Mouse (Mus musculus): ENCODE measurements around the gene Retn. TPM values are rescaled to one million over a fixed set of nuclear protein-coding genes. Genes with fewer than 3 reads are reported as not detected.

The Retn gene
- total and polyA plus RNA-seq, 2 experiments from 2014 or later = 0.62 TPM; not detected in 1

GRCm38 (mm10) chr8:3652845-3653244 lies 2.7 kb upstream of the Retn start:
- WGBS = 66% methylated on average over 3 of the region's 3 CpGs
- no peak overlapping the region for H3K27ac ChIP-seq (ENCODE audit: low read depth, low read length)
- no peaks in the 10 kb centered on the region for H3K4me1 ChIP-seq (ENCODE audit: insufficient read depth, low read length)
- no peaks in the 10 kb centered on the region for H3K36me3 ChIP-seq (ENCODE audit: insufficient read depth, low read length)
- H3K4me2 ChIP-seq (ENCODE audit: low read depth, low read length, poor library complexity, severe bottlenecking) = no peak overlapping the region
- no peak for TF ChIP-seq CTCF (IDR thresholded peaks at IDR 0.05)
- H3K9me3 ChIP-seq (ENCODE audit: low read length) = no peaks in the 10 kb centered on the region
- no peak overlapping the region for H3K4me3 ChIP-seq (ENCODE audit: low read depth, low read length)
- DNase-seq (ENCODE audit: low spot score) = no peak
- H3K9ac ChIP-seq (replicated peaks; ENCODE audit: low read length, poor library complexity, severe bottlenecking) = no peak overlapping the region
- H3K27me3 ChIP-seq (ENCODE audit: insufficient read depth, low read length) = no peaks in the 10 kb centered on the region
- no peak for ATAC-seq (ENCODE audit: low FRiP score)

GRCm38 (mm10) chr8:3654726-3655508 lies 653 bp upstream of the Retn start:
- DNase-seq (ENCODE audit: low spot score) = no peak
- no peak overlapping the region for H3K9ac ChIP-seq (replicated peaks; ENCODE audit: low read length, poor library complexity, severe bottlenecking)
- no peak overlapping the region for H3K27ac ChIP-seq (ENCODE audit: low read depth, low read length)
- no peaks in the 10 kb centered on the region for H3K27me3 ChIP-seq (ENCODE audit: insufficient read depth, low read length)
- WGBS = 73% methylated on average over 11 of the region's 11 CpGs
- no peaks in the 10 kb centered on the region for H3K36me3 ChIP-seq (ENCODE audit: insufficient read depth, low read length)
- TF ChIP-seq CTCF (IDR thresholded peaks at IDR 0.05) = no peak
- no peak overlapping the region for H3K4me3 ChIP-seq (ENCODE audit: low read depth, low read length)
- H3K4me2 ChIP-seq (ENCODE audit: low read depth, low read length, poor library complexity, severe bottlenecking) = no peak overlapping the region
- ATAC-seq (ENCODE audit: low FRiP score) = no peak
- no peaks in the 10 kb centered on the region for H3K4me1 ChIP-seq (ENCODE audit: insufficient read depth, low read length)
- no peaks in the 10 kb centered on the region for H3K9me3 ChIP-seq (ENCODE audit: low read length)

GRCm38 (mm10) chr8:3656725-3657381 lies 1.3 kb downstream of the Retn start:
- Histone ChIP-seq H3K4me1 (ENCODE audit: insufficient read depth, low read length) (no peaks in the 10 kb centered on the region), H3K9me3 (ENCODE audit: low read length) (no peaks in the 10 kb centered on the region), H3K27ac (ENCODE audit: low read depth, low read length) (no peak overlapping the region), H3K9ac (replicated peaks; ENCODE audit: low read length, poor library complexity, severe bottlenecking) (no peak overlapping the region), H3K36me3 (ENCODE audit: insufficient read depth, low read length) (no peaks in the 10 kb centered on the region), H3K27me3 (ENCODE audit: insufficient read depth, low read length) (no peaks in the 10 kb centered on the region), H3K4me3 (ENCODE audit: low read depth, low read length) (no peak overlapping the region), H3K4me2 (ENCODE audit: low read depth, low read length, poor library complexity, severe bottlenecking) (no peak overlapping the region)
- ATAC-seq (ENCODE audit: low FRiP score) = peak; percentile 79
- peak; percentile 33 for DNase-seq (ENCODE audit: low spot score)
- TF ChIP-seq CTCF (IDR thresholded peaks at IDR 0.05) = no peak
- WGBS = 18% methylated on average over 7 of the region's 7 CpGs

- 83% methylated on average over 8 of the region's 8 CpGs for WGBS
- no peak for ATAC-seq (ENCODE audit: low FRiP score)
- Histone ChIP-seq H3K9ac (replicated peaks; ENCODE audit: low read length, poor library complexity, severe bottlenecking) (no peak overlapping the region), H3K9me3 (ENCODE audit: low read length) (no peaks in the 10 kb centered on the region), H3K27me3 (ENCODE audit: insufficient read depth, low read length) (no peaks in the 10 kb centered on the region), H3K4me2 (ENCODE audit: low read depth, low read length, poor library complexity, severe bottlenecking) (no peak overlapping the region), H3K4me1 (ENCODE audit: insufficient read depth, low read length) (no peaks in the 10 kb centered on the region), H3K36me3 (ENCODE audit: insufficient read depth, low read length) (no peaks in the 10 kb centered on the region), H3K4me3 (ENCODE audit: low read depth, low read length) (no peak overlapping the region), H3K27ac (ENCODE audit: low read depth, low read length) (no peak overlapping the region)
- no peak for TF ChIP-seq CTCF (IDR thresholded peaks at IDR 0.05)
- no peak for DNase-seq (ENCODE audit: low spot score)
Observed at GRCm38 (mm10) chr8:3660889-3661288, 5.3 kb downstream of the Retn start.

GRCm38 (mm10) chr8:3664405-3664804 lies 8.8 kb downstream of the Retn start:
- Histone ChIP-seq H3K27ac (ENCODE audit: low read depth, low read length) (no peak overlapping the region), H3K36me3 (ENCODE audit: insufficient read depth, low read length) (no peaks in the 10 kb centered on the region), H3K27me3 (ENCODE audit: insufficient read depth, low read length) (no peaks in the 10 kb centered on the region), H3K9ac (replicated peaks; ENCODE audit: low read length, poor library complexity, severe bottlenecking) (no peak overlapping the region), H3K4me1 (ENCODE audit: insufficient read depth, low read length) (no peaks in the 10 kb centered on the region), H3K4me3 (ENCODE audit: low read depth, low read length) (no peak overlapping the region), H3K4me2 (ENCODE audit: low read depth, low read length, poor library complexity, severe bottlenecking) (no peak overlapping the region), H3K9me3 (ENCODE audit: low read length) (no peaks in the 10 kb centered on the region)
- no peak for DNase-seq (ENCODE audit: low spot score)
- whole genome bisulfite sequencing = 63% methylated on average over 5 of the region's 5 CpGs
- TF ChIP-seq CTCF (IDR thresholded peaks at IDR 0.05) = no peak
- ATAC-seq (ENCODE audit: low FRiP score) = no peak

- DNase-seq (ENCODE audit: low spot score) (no peak), ATAC-seq (ENCODE audit: low FRiP score) (no peak)
- 80% methylated on average over 6 of the region's 6 CpGs for WGBS
- Histone ChIP-seq H3K27me3 (ENCODE audit: insufficient read depth, low read length) (no peaks in the 10 kb centered on the region), H3K4me1 (ENCODE audit: insufficient read depth, low read length) (no peaks in the 10 kb centered on the region), H3K27ac (ENCODE audit: low read depth, low read length) (no peak within 1 kb of the TSS), H3K4me3 (ENCODE audit: low read depth, low read length) (no peak within 1 kb of the TSS), H3K4me2 (ENCODE audit: low read depth, low read length, poor library complexity, severe bottlenecking) (no peak within 1 kb of the TSS), H3K36me3 (ENCODE audit: insufficient read depth, low read length) (no peaks in the 10 kb centered on the region), H3K9me3 (ENCODE audit: low read length) (no peaks in the 10 kb centered on the region), H3K9ac (replicated peaks; ENCODE audit: low read length, poor library complexity, severe bottlenecking) (no peak within 1 kb of the TSS)
- TF ChIP-seq CTCF (IDR thresholded peaks at IDR 0.05) = no peak
Observed at GRCm38 (mm10) chr8:3665507-3665906, 9.9 kb downstream of the Retn start, which contains the start of gene Mcemp1. TSS of gene Mcemp1 (plus strand) at chr8:3665754.

All from midbrain, postnatal 0 days (tissue).